Mouse (Mus musculus): ENCODE data around the gene Snap91. TPM values are rescaled to one million over a fixed set of nuclear protein-coding genes. Genes with fewer than 3 reads are reported as not detected.
A peak's percentile ranks its signal among the peaks of the same experiment; 100 is the strongest.

Snap91 gene
- polyA plus RNA-seq, 1 experiment from 2014 or later, result 18.9 TPM

- H3K27ac ChIP-seq (ENCODE audit: low read depth, low read length), result no peak overlapping the region
- H3K9me3 ChIP-seq (ENCODE audit: control insufficient read depth, low read length), result no peaks in the 10 kb centered on the region
- ATAC-seq (ENCODE audit: low FRiP score, low TSS enrichment), result no peak
- H3K4me2 ChIP-seq (replicated peaks; ENCODE audit: low read depth, low read length), result no peak overlapping the region
- H3K9ac ChIP-seq (ENCODE audit: low read depth, low read length), result no peak overlapping the region
- 59% methylated on average over 8 of the region's 8 CpGs for WGBS
- H3K4me3 ChIP-seq (ENCODE audit: low read length), result no peak overlapping the region
- H3K27me3 ChIP-seq (ENCODE audit: control insufficient read depth, insufficient read depth, low read length), result no peaks in the 10 kb centered on the region
- no peaks in the 10 kb centered on the region for H3K4me1 ChIP-seq (ENCODE audit: control insufficient read depth, insufficient read depth, low read length)
- no peaks in the 10 kb centered on the region for H3K36me3 ChIP-seq (ENCODE audit: control insufficient read depth, insufficient read depth, low read length)
Measured at GRCm38 (mm10) chr9:86829034-86829433, 51.4 kb downstream of the Snap91 start.

DNA sequence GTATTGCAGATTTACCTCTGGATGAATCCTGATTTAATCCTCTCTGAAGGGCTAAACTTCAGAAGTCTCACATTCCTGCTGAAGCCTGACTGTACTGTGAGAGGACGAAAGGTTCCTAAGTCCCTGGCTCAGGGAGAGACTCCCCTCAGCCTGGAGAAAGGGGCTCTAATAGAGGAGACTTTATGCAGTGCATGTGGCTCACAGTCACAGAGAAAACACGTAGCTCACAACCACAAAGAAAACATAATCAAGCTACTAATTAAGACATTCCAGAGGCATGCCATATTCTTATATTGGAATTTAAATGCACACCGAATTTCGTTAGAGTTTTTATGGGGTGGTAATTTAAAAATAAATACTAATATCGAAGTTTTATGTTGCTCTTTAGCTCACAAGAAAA, 61.1 kb downstream of the Snap91 start:
- H3K4me3 ChIP-seq (ENCODE audit: low read length), result no peak overlapping the region
- no peak overlapping the region for H3K9ac ChIP-seq (ENCODE audit: low read depth, low read length)
- no peak overlapping the region for H3K4me2 ChIP-seq (replicated peaks; ENCODE audit: low read depth, low read length)
- no peaks in the 10 kb centered on the region for H3K4me1 ChIP-seq (ENCODE audit: control insufficient read depth, insufficient read depth, low read length)
- WGBS, result 83% methylated on average over 5 of the region's 5 CpGs
- 0 out of 2 replicates have a peak, but pooled peaks cover 2% of the 10 kb centered on the region for H3K36me3 ChIP-seq (ENCODE audit: control insufficient read depth, insufficient read depth, low read length)
- no peaks in the 10 kb centered on the region for H3K27me3 ChIP-seq (ENCODE audit: control insufficient read depth, insufficient read depth, low read length)
- H3K9me3 ChIP-seq (ENCODE audit: control insufficient read depth, low read length), result no peaks in the 10 kb centered on the region
- no peak for ATAC-seq (ENCODE audit: low FRiP score, low TSS enrichment)
- H3K27ac ChIP-seq (ENCODE audit: low read depth, low read length), result no peak overlapping the region

DNA sequence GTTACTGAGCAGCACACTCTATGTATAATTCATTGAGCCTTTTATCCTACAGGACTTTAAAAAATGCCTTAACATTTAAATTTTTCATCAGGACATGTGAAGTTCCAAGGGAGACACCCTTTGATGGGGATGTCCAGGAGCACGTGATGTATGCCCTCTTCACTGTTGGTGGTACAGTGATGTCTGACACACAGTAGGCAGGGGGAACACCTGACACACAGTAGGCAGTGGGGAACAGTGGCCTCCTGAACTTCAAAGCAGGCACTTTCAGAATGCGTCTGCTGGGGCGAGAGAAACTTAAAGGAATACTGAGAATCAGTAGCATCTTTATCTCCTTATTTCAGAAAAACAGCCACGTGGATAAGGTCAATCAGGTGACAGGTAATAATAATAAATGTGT, 62.8 kb downstream of the Snap91 start:
- no peak overlapping the region for H3K9ac ChIP-seq (ENCODE audit: low read depth, low read length)
- H3K4me2 ChIP-seq (replicated peaks; ENCODE audit: low read depth, low read length), result no peak overlapping the region
- no peak overlapping the region for H3K4me3 ChIP-seq (ENCODE audit: low read length)
- WGBS, result 71% methylated on average over 4 of the region's 4 CpGs
- H3K9me3 ChIP-seq (ENCODE audit: control insufficient read depth, low read length), result no peaks in the 10 kb centered on the region
- H3K27me3 ChIP-seq (ENCODE audit: control insufficient read depth, insufficient read depth, low read length), result no peaks in the 10 kb centered on the region
- no peak overlapping the region for H3K27ac ChIP-seq (ENCODE audit: low read depth, low read length)
- ATAC-seq (ENCODE audit: low FRiP score, low TSS enrichment), result no peak
- H3K4me1 ChIP-seq (ENCODE audit: control insufficient read depth, insufficient read depth, low read length), result no peaks in the 10 kb centered on the region
- H3K36me3 ChIP-seq (ENCODE audit: control insufficient read depth, insufficient read depth, low read length), result no peaks in the 10 kb centered on the region

DNA sequence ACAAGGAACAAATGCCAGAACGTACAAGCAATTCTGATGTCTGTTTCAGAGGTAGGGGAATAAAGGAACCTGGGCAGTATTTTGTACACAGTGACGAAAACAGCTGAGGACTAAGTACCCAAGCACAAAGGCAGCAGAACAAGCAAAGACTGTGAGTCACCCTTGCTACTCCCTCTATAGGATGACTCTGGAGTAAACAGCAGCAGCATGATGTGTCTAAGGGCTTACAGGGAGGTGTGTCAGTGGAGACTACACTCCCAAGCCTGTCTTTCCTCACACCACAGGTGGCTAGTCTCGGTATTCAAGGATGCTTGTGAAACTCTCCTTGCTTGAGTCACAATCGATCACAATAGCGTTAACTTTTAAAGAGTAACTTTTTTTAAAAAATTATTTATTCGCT, 66.1 kb downstream of the Snap91 start:
- no peaks in the 10 kb centered on the region for H3K36me3 ChIP-seq (ENCODE audit: control insufficient read depth, insufficient read depth, low read length)
- H3K4me1 ChIP-seq (ENCODE audit: control insufficient read depth, insufficient read depth, low read length), result no peaks in the 10 kb centered on the region
- H3K9ac ChIP-seq (ENCODE audit: low read depth, low read length), result no peak overlapping the region
- no peak overlapping the region for H3K4me2 ChIP-seq (replicated peaks; ENCODE audit: low read depth, low read length)
- ATAC-seq (ENCODE audit: low FRiP score, low TSS enrichment), result no peak
- no peaks in the 10 kb centered on the region for H3K9me3 ChIP-seq (ENCODE audit: control insufficient read depth, low read length)
- H3K27me3 ChIP-seq (ENCODE audit: control insufficient read depth, insufficient read depth, low read length), result no peaks in the 10 kb centered on the region
- H3K4me3 ChIP-seq (ENCODE audit: low read length), result no peak overlapping the region
- WGBS, result 77% methylated on average over 6 of the region's 6 CpGs
- H3K27ac ChIP-seq (ENCODE audit: low read depth, low read length), result no peak overlapping the region

DNA sequence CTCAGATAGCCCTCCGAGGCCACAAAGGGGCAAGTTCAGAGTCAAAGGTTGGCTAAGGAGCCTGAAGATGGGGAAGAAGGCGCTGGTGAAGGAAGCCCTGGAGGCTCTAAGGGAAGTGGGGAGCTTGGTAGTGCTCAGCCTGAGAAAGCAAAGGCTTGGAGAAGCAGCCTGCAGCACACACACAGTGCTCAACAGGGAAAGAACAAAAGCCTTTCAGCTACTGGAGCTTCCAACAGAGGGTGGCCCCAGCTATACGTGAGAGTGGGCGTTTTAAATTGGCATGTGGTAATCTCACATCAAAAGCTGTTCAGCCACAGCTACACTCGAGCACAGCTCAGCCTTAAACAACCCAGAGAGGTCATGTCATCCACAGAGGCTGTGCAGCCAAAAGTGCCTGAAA, 67.1 kb downstream of the Snap91 start:
- H3K27me3 ChIP-seq (ENCODE audit: control insufficient read depth, insufficient read depth, low read length), result no peaks in the 10 kb centered on the region
- 41% methylated on average over 5 of the region's 5 CpGs for WGBS
- H3K27ac ChIP-seq (ENCODE audit: low read depth, low read length), result no peak overlapping the region
- H3K4me3 ChIP-seq (ENCODE audit: low read length), result no peak overlapping the region
- no peaks in the 10 kb centered on the region for H3K36me3 ChIP-seq (ENCODE audit: control insufficient read depth, insufficient read depth, low read length)
- no peaks in the 10 kb centered on the region for H3K4me1 ChIP-seq (ENCODE audit: control insufficient read depth, insufficient read depth, low read length)
- no peaks in the 10 kb centered on the region for H3K9me3 ChIP-seq (ENCODE audit: control insufficient read depth, low read length)
- no peak for ATAC-seq (ENCODE audit: low FRiP score, low TSS enrichment)
- H3K9ac ChIP-seq (ENCODE audit: low read depth, low read length), result no peak overlapping the region
- no peak overlapping the region for H3K4me2 ChIP-seq (replicated peaks; ENCODE audit: low read depth, low read length)

- no peaks in the 10 kb centered on the region for H3K4me1 ChIP-seq (ENCODE audit: control insufficient read depth, insufficient read depth, low read length)
- H3K4me3 ChIP-seq (ENCODE audit: low read length), result no peak overlapping the region
- H3K27me3 ChIP-seq (ENCODE audit: control insufficient read depth, insufficient read depth, low read length), result no peaks in the 10 kb centered on the region
- no peak overlapping the region for H3K4me2 ChIP-seq (replicated peaks; ENCODE audit: low read depth, low read length)
- H3K9me3 ChIP-seq (ENCODE audit: control insufficient read depth, low read length), result no peaks in the 10 kb centered on the region
- no peak overlapping the region for H3K9ac ChIP-seq (ENCODE audit: low read depth, low read length)
- WGBS, result 53% methylated on average over 5 of the region's 5 CpGs
- ATAC-seq (ENCODE audit: low FRiP score, low TSS enrichment), result no peak
- H3K36me3 ChIP-seq (ENCODE audit: control insufficient read depth, insufficient read depth, low read length), result no peaks in the 10 kb centered on the region
- H3K27ac ChIP-seq (ENCODE audit: low read depth, low read length), result no peak overlapping the region
Measured at GRCm38 (mm10) chr9:86810696-86811232, 69.7 kb downstream of the Snap91 start.

GRCm38 (mm10) chr9:86810213-86810612, 70.2 kb downstream of the Snap91 start:
- no peaks in the 10 kb centered on the region for H3K9me3 ChIP-seq (ENCODE audit: control insufficient read depth, low read length)
- no peak overlapping the region for H3K4me3 ChIP-seq (ENCODE audit: low read length)
- no peaks in the 10 kb centered on the region for H3K27me3 ChIP-seq (ENCODE audit: control insufficient read depth, insufficient read depth, low read length)
- no peak for ATAC-seq (ENCODE audit: low FRiP score, low TSS enrichment)
- no peaks in the 10 kb centered on the region for H3K4me1 ChIP-seq (ENCODE audit: control insufficient read depth, insufficient read depth, low read length)
- no peak overlapping the region for H3K27ac ChIP-seq (ENCODE audit: low read depth, low read length)
- 86% methylated on average over 3 of the region's 3 CpGs for WGBS
- H3K36me3 ChIP-seq (ENCODE audit: control insufficient read depth, insufficient read depth, low read length), result no peaks in the 10 kb centered on the region
- no peak overlapping the region for H3K4me2 ChIP-seq (replicated peaks; ENCODE audit: low read depth, low read length)
- H3K9ac ChIP-seq (ENCODE audit: low read depth, low read length), result no peak overlapping the region

- Histone ChIP-seq H3K4me1 (ENCODE audit: control insufficient read depth, insufficient read depth, low read length) (no peaks in the 10 kb centered on the region), H3K9ac (ENCODE audit: low read depth, low read length) (no peak overlapping the region), H3K9me3 (ENCODE audit: control insufficient read depth, low read length) (no peaks in the 10 kb centered on the region), H3K4me2 (replicated peaks; ENCODE audit: low read depth, low read length) (no peak overlapping the region), H3K4me3 (ENCODE audit: low read length) (no peak overlapping the region), H3K36me3 (ENCODE audit: control insufficient read depth, insufficient read depth, low read length) (no peaks in the 10 kb centered on the region), H3K27me3 (ENCODE audit: control insufficient read depth, insufficient read depth, low read length) (no peaks in the 10 kb centered on the region), H3K27ac (ENCODE audit: low read depth, low read length) (no peak overlapping the region)
- WGBS, result 31% methylated on average over 3 of the region's 3 CpGs
- peak; percentile 61; the same call in 1 of the 2 replicates for ATAC-seq (ENCODE audit: low FRiP score, low TSS enrichment)
Measured at GRCm38 (mm10) chr9:86800600-86801163, 79.8 kb downstream of the Snap91 start.

GRCm38 (mm10) chr9:86799099-86799498, 81.4 kb downstream of the Snap91 start:
- Histone ChIP-seq H3K9me3 (ENCODE audit: control insufficient read depth, low read length) (no peaks in the 10 kb centered on the region), H3K4me3 (ENCODE audit: low read length) (no peak overlapping the region), H3K27ac (ENCODE audit: low read depth, low read length) (no peak overlapping the region), H3K27me3 (ENCODE audit: control insufficient read depth, insufficient read depth, low read length) (no peaks in the 10 kb centered on the region), H3K4me1 (ENCODE audit: control insufficient read depth, insufficient read depth, low read length) (no peaks in the 10 kb centered on the region), H3K36me3 (ENCODE audit: control insufficient read depth, insufficient read depth, low read length) (no peaks in the 10 kb centered on the region), H3K4me2 (replicated peaks; ENCODE audit: low read depth, low read length) (no peak overlapping the region), H3K9ac (ENCODE audit: low read depth, low read length) (no peak overlapping the region)
- peak; percentile 58; the same call in 1 of the 2 replicates for ATAC-seq (ENCODE audit: low FRiP score, low TSS enrichment)
- 31% methylated on average over 7 of the region's 7 CpGs for WGBS
